8 mouse cellular contexts compared by ENCODE assay signal in genomic region chr3:102169197-102169905, GRCm38 (mm10). TPM values are rescaled to one million over a fixed set of nuclear protein-coding genes. Genes with fewer than 3 reads are reported as not detected.
DNase-seq lines count a peak whose midpoint lies in the region; ATAC-seq lines count a peak whose summit lies in the region.

No protein-coding gene starts in this region.

- peak overlapping the region; percentile 81 for H3K27ac ChIP-seq in lung, embryonic 16.5 days (ENCODE audit: low read length)

- peaks cover 31% of the 10 kb centered on the region for H3K4me1 ChIP-seq in lung, embryonic 16.5 days (replicated peaks; ENCODE audit: control insufficient read depth, insufficient read depth, low read length)

- peak; percentile 99 for DNase-seq in 3T3-L1 (ENCODE audit: low read depth, low spot score)
- DNase-seq in adrenal gland, postnatal 36 days = peak; percentile 98
- peak; percentile 79 for DNase-seq in heart, postnatal 25 days (ENCODE audit: low spot score)
- DNase-seq in layer of hippocampus, adult 9-10 months (ENCODE audit: low spot score) = peak; percentile 95
- DNase-seq in right cerebral cortex, postnatal 4 days = peak; percentile 95

- no peaks in the 10 kb centered on the region for H3K9me3 ChIP-seq in lung, embryonic 16.5 days (ENCODE audit: control insufficient read depth, low read length)

- no peaks in the 10 kb centered on the region for H3K27me3 ChIP-seq in lung, embryonic 16.5 days (ENCODE audit: control insufficient read depth, insufficient read depth, low read depth, low read length)

- peaks cover 8% of the 10 kb centered on the region; the same call in 1 of the 2 replicates for H3K36me3 ChIP-seq in lung, embryonic 16.5 days (ENCODE audit: control insufficient read depth, insufficient read depth, low read length)

- H3K4me3 ChIP-seq in lung, embryonic 16.5 days (ENCODE audit: low read length) = no peak overlapping the region

- ATAC-seq in frontal cortex, adult (ENCODE audit: low TSS enrichment) = peak; percentile 98
- ATAC-seq in lung, embryonic 16.5 days (ENCODE audit: low read depth) = peak; percentile 98
- no peak for ATAC-seq in megakaryocyte, adult 5-6 weeks (ENCODE audit: poor library complexity, severe bottlenecking)

- intact Hi-C loops in heart, postnatal 25 days (cut with DNase I) = loop anchor here (5.0 kb wide), 1 partner anchor 33 kb away; the partner anchor contains the start of gene Vangl1

- peak overlapping the region; percentile 10; the same call in 1 of the 2 replicates for H3K4me2 ChIP-seq in lung, embryonic 16.5 days (ENCODE audit: low read depth, low read length)

- H3K9ac ChIP-seq in lung, embryonic 16.5 days (ENCODE audit: low read length) = peak overlapping the region; percentile 53; the same call in 1 of the 2 replicates

- 10% methylated on average over 13 of the region's 13 CpGs for WGBS in lung, embryonic 16.5 days

RNA-seq across cellular contexts. Expression of gene Vangl1, which starts 35.1 kb away (rescaled TPM):
- total RNA-seq in adrenal gland, postnatal 36 days (2021) = 10 to 100 TPM; 30.4 to 33.9 TPM
- total RNA-seq in heart, postnatal 25 days (2021) = 10 to 100 TPM; 11.3 to 12.9 TPM
- polyA plus RNA-seq in lung, embryonic 16.5 days (2015; fragmentation: Nextera tagmentation; extraction: Ambion mirVana) = 27.3 and 28.4 TPM in 2 replicates
- 1.1 TPM in 2 replicates for total RNA-seq in megakaryocyte, adult 5-6 weeks (2015)
- 0.04 and 0.77 TPM in 2 replicates for total RNA-seq in megakaryocyte, adult 5-6 weeks (2017)

Comparison
In these comparisons a context has a peak if more than half of its experiments do, and no peak if none do; other contexts are left out.
1. RNA of gene Vangl1, which starts 35.1 kb away (total RNA-seq): 30.4 to 33.9 TPM in adrenal gland, postnatal 36 days and 11.3 to 12.9 TPM in heart, postnatal 25 days; 0.04 to 1.1 TPM in megakaryocyte, adult 5-6 weeks; every median in the first group is over 4 times any median in the second.
2. Peak in every context shown above with its lines, with median percentiles within 50 percentile points of each other: DNase-seq.